Comparison of ENCODE assay signal across 7 mouse cellular contexts in genomic region chr4:63402558-63402957, GRCm38 (mm10). TPM values are rescaled to one million over a fixed set of nuclear protein-coding genes. Genes with fewer than 3 reads are reported as not detected.
DNase-seq lines count a peak whose midpoint lies in the region; ATAC-seq and TF ChIP-seq lines count a peak whose summit lies in the region.

No protein-coding gene starts in this region.

- WGBS in forebrain, postnatal 0 days, result 59% methylated on average over 6 of the region's 6 CpGs
- WGBS in liver, embryonic 12.5 days (ENCODE audit: insufficient replicate concordance), result 49% methylated on average over 6 of the region's 6 CpGs
- 34% methylated on average over 6 of the region's 6 CpGs for WGBS in stomach, embryonic 15.5 days

- no peak overlapping the region for H3K9ac ChIP-seq in forebrain, postnatal 0 days
- H3K9ac ChIP-seq in liver, embryonic 12.5 days, result peak overlapping the region; percentile 42
- H3K9ac ChIP-seq in stomach, embryonic 15.5 days, result peak overlapping the region; percentile 32; the same call in 1 of the 2 replicates

- peaks cover 15% of the 10 kb centered on the region for H3K4me1 ChIP-seq in forebrain, postnatal 0 days (ENCODE audit: insufficient read depth)
- H3K4me1 ChIP-seq in liver, embryonic 12.5 days, result peaks cover 92% of the 10 kb centered on the region
- H3K4me1 ChIP-seq in stomach, embryonic 15.5 days, result peaks cover 51% of the 10 kb centered on the region

- 0 out of 2 replicates have a peak, but pooled peaks cover under 1% of the 10 kb centered on the region for H3K36me3 ChIP-seq in forebrain, postnatal 0 days (ENCODE audit: insufficient read depth)
- H3K36me3 ChIP-seq in liver, embryonic 12.5 days, result peaks cover 5% of the 10 kb centered on the region; the same call in 1 of the 2 replicates
- no peaks in the 10 kb centered on the region; the same call in 1 of the 2 replicates for H3K36me3 ChIP-seq in stomach, embryonic 15.5 days

- H3K9me3 ChIP-seq in forebrain, postnatal 0 days (ENCODE audit: low read length), result no peaks in the 10 kb centered on the region
- H3K9me3 ChIP-seq in liver, embryonic 12.5 days (replicated peaks), result no peaks in the 10 kb centered on the region
- no peaks in the 10 kb centered on the region for H3K9me3 ChIP-seq in stomach, embryonic 15.5 days

- ATAC-seq in forebrain, postnatal 0 days, result no peak
- ATAC-seq in liver, embryonic 12.5 days, result no peak
- no peak for ATAC-seq in stomach, embryonic 15.5 days (ENCODE audit: insufficient read depth, low FRiP score, low read depth)

- H3K4me2 ChIP-seq in forebrain, postnatal 0 days (ENCODE audit: low read depth), result peak overlapping the region; percentile 8
- H3K4me2 ChIP-seq in liver, embryonic 12.5 days, result peak overlapping the region; percentile 51
- H3K4me2 ChIP-seq in stomach, embryonic 15.5 days, result peak overlapping the region; percentile 53

- DNase-seq in spleen, adult 18-20 months, result peak; percentile 18 to 52
- no peak for DNase-seq in spleen, postnatal 36 days (ENCODE audit: low spot score in 2 of 2)
- DNase-seq in forebrain, postnatal 0 days, result no peak
- DNase-seq in ovary, postnatal 10 days (ENCODE audit: low spot score), result no peak
- DNase-seq in spleen, postnatal 4 days (ENCODE audit: low spot score in 2 of 2), result no peak

- no peak overlapping the region for H3K4me3 ChIP-seq in forebrain, postnatal 0 days (ENCODE audit: low read depth, low read length)
- H3K4me3 ChIP-seq in liver, embryonic 12.5 days, result peak overlapping the region; percentile 38
- H3K4me3 ChIP-seq in stomach, embryonic 15.5 days (replicated peaks), result peak overlapping the region; percentile 43

- no peaks in the 10 kb centered on the region for H3K27me3 ChIP-seq in forebrain, postnatal 0 days (ENCODE audit: insufficient read depth, low read length)
- no peaks in the 10 kb centered on the region for H3K27me3 ChIP-seq in liver, embryonic 12.5 days (replicated peaks)
- H3K27me3 ChIP-seq in stomach, embryonic 15.5 days (replicated peaks), result no peaks in the 10 kb centered on the region

- H3K27ac ChIP-seq in forebrain, postnatal 0 days (ENCODE audit: low read depth, low read length), result peak overlapping the region; percentile 65
- H3K27ac ChIP-seq in liver, embryonic 12.5 days, result peak overlapping the region; percentile 43
- H3K27ac ChIP-seq in stomach, embryonic 15.5 days, result peak overlapping the region; percentile 94

- TF ChIP-seq CTCF in forebrain, postnatal 0 days (IDR thresholded peaks at IDR 0.05; ENCODE audit: low read depth), result no peak

RNA-seq across cellular contexts. Expression of gene Akna, which starts 0.6 kb away (rescaled TPM):
- 3.5 and 6.1 TPM in 2 replicates for total RNA-seq in forebrain, postnatal 0 days (2014; rRNA removed)
- polyA plus RNA-seq in forebrain, postnatal 0 days (2015; fragmentation: Nextera tagmentation; extraction: Ambion mirVana), result 1.2 and 3.8 TPM in 2 replicates
- 5.4 and 5.7 TPM in 2 replicates for polyA plus RNA-seq in liver, embryonic 12.5 days (2016; fragmentation: Nextera tagmentation; extraction: Ambion mirVana)
- 6.7 and 7.0 TPM in 2 replicates for polyA plus RNA-seq in stomach, embryonic 15.5 days (2015; fragmentation: Nextera tagmentation; extraction: Ambion mirVana)

RNA-seq across cellular contexts. Expression of gene Orm2, which starts 40.3 kb away (rescaled TPM):
- not detected in 2 replicates for total RNA-seq in forebrain, postnatal 0 days (2014; rRNA removed)
- not detected in 2 replicates for polyA plus RNA-seq in forebrain, postnatal 0 days (2015; fragmentation: Nextera tagmentation; extraction: Ambion mirVana)
- polyA plus RNA-seq in liver, embryonic 12.5 days (2016; fragmentation: Nextera tagmentation; extraction: Ambion mirVana), result not detected in 2 replicates
- not detected in 2 replicates for polyA plus RNA-seq in stomach, embryonic 15.5 days (2015; fragmentation: Nextera tagmentation; extraction: Ambion mirVana)

RNA-seq across cellular contexts. Expression of gene Orm3, which starts 46.6 kb away (rescaled TPM):
- total RNA-seq in forebrain, postnatal 0 days (2014; rRNA removed), result not detected in 2 replicates
- not detected in 2 replicates for polyA plus RNA-seq in forebrain, postnatal 0 days (2015; fragmentation: Nextera tagmentation; extraction: Ambion mirVana)
- not detected in 2 replicates for polyA plus RNA-seq in liver, embryonic 12.5 days (2016; fragmentation: Nextera tagmentation; extraction: Ambion mirVana)
- polyA plus RNA-seq in stomach, embryonic 15.5 days (2015; fragmentation: Nextera tagmentation; extraction: Ambion mirVana), result not detected in 2 replicates

RNA-seq across cellular contexts. Expression of gene Orm1, which starts 58.2 kb away (rescaled TPM):
- not detected in 2 replicates for total RNA-seq in forebrain, postnatal 0 days (2014; rRNA removed)
- polyA plus RNA-seq in forebrain, postnatal 0 days (2015; fragmentation: Nextera tagmentation; extraction: Ambion mirVana), result not detected in 2 replicates
- not detected in 2 replicates for polyA plus RNA-seq in liver, embryonic 12.5 days (2016; fragmentation: Nextera tagmentation; extraction: Ambion mirVana)
- polyA plus RNA-seq in stomach, embryonic 15.5 days (2015; fragmentation: Nextera tagmentation; extraction: Ambion mirVana), result 0.18 TPM in 1 of 2 replicates, not detected in the other

Comparison
In these comparisons a context has a peak if more than half of its experiments do, and no peak if none do; other contexts are left out.
1. DNase-seq: peak in spleen, adult 18-20 months (2 of 2); none in spleen, postnatal 36 days (0 of 2), forebrain, postnatal 0 days (single experiment), ovary, postnatal 10 days (single experiment) and spleen, postnatal 4 days (0 of 2).
2. H3K27ac ChIP-seq: peak in every context shown above with its lines; median percentile 94 in stomach, embryonic 15.5 days; 65 in forebrain, postnatal 0 days; 43 in liver, embryonic 12.5 days.
3. Peak in every context shown above with its lines, with median percentiles within 50 percentile points of each other: H3K4me2 ChIP-seq.